ENCODE assay signal across 8 mouse cellular contexts in the genomic region with DNA sequence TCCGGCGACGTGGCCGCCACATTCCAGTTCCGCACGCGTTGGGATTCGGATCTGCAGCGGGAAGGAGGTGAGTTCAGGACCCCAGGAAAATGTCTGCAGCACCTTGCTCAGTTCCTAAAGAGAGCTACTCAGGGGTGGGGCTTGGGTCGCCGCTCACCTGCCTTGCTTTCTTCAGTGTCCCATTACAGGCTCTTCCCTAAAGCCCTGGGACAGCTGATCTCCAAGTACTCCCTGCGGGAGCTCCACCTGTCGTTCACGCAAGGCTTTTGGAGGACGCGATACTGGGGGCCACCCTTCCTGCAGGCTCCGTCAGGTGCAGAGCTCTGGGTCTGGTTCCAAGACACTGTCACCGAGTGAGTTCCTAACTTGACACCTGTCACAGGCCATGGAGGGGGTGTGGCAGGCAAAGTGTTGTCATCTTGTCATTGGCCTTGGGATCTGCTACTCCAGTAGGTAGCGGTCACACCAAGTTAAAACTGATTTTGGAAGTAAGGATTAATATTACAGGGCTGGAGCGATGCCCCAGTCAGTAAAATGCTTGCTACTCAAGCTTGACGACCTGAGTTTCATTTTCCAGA. TPM values are rescaled to one million over a fixed set of nuclear protein-coding genes. Genes with fewer than 3 reads are reported as not detected.
DNase-seq lines count a peak whose midpoint lies in the region; ATAC-seq and TF ChIP-seq lines count a peak whose summit lies in the region.

No protein-coding gene starts in this region.

- H3K4me3 ChIP-seq in kidney, postnatal 0 days (replicated peaks; ENCODE audit: low read depth, low read length) = peak overlapping the region; percentile 62
- H3K4me3 ChIP-seq in hindbrain, embryonic 12.5 days = peak overlapping the region; percentile 79
- peak overlapping the region; percentile 96 for H3K4me3 ChIP-seq in midbrain, embryonic 13.5 days (replicated peaks)

- peaks cover 6% of the 10 kb centered on the region for H3K4me1 ChIP-seq in kidney, postnatal 0 days (replicated peaks; ENCODE audit: insufficient read depth, low read length)
- peaks cover 8% of the 10 kb centered on the region for H3K4me1 ChIP-seq in hindbrain, embryonic 12.5 days
- H3K4me1 ChIP-seq in midbrain, embryonic 13.5 days (replicated peaks) = peaks cover 19% of the 10 kb centered on the region

- H3K9me3 ChIP-seq in kidney, postnatal 0 days (replicated peaks; ENCODE audit: low read length) = no peaks in the 10 kb centered on the region
- no peaks in the 10 kb centered on the region for H3K9me3 ChIP-seq in hindbrain, embryonic 12.5 days (replicated peaks)
- no peaks in the 10 kb centered on the region for H3K9me3 ChIP-seq in midbrain, embryonic 13.5 days

- H3K4me2 ChIP-seq in kidney, postnatal 0 days (ENCODE audit: low read length) = peak overlapping the region; percentile 98
- peak overlapping the region; percentile 98 for H3K4me2 ChIP-seq in hindbrain, embryonic 12.5 days (replicated peaks)
- H3K4me2 ChIP-seq in midbrain, embryonic 13.5 days (replicated peaks) = peak overlapping the region; percentile 100

- H3K36me3 ChIP-seq in kidney, postnatal 0 days (ENCODE audit: insufficient read depth, low read length) = peaks cover 27% of the 10 kb centered on the region
- H3K36me3 ChIP-seq in hindbrain, embryonic 12.5 days = peaks cover 36% of the 10 kb centered on the region
- peaks cover 35% of the 10 kb centered on the region for H3K36me3 ChIP-seq in midbrain, embryonic 13.5 days

- H3K9ac ChIP-seq in kidney, postnatal 0 days (ENCODE audit: low read depth, low read length) = peak overlapping the region; percentile 67
- H3K9ac ChIP-seq in hindbrain, embryonic 12.5 days = peak overlapping the region; percentile 67
- peak overlapping the region; percentile 82 for H3K9ac ChIP-seq in midbrain, embryonic 13.5 days (replicated peaks)

- 4% methylated on average over 21 of the region's 21 CpGs for WGBS in kidney, postnatal 0 days
- 7% methylated on average over 21 of the region's 21 CpGs for WGBS in hindbrain, embryonic 12.5 days
- WGBS in midbrain, embryonic 13.5 days = 7% methylated on average over 21 of the region's 21 CpGs

- 0 out of 2 replicates have a peak, but pooled peaks have one; percentile 16 for ATAC-seq in kidney, postnatal 0 days (replicated peaks; ENCODE audit: low FRiP score, low read depth)
- ATAC-seq in common myeloid progenitor, adult 5-6 weeks (replicated peaks; ENCODE audit: low read depth, poor library complexity, severe bottlenecking) = peak; percentile 17
- peak; percentile 66 for ATAC-seq in hindbrain, embryonic 12.5 days (ENCODE audit: low FRiP score)
- peak; percentile 49 for ATAC-seq in midbrain, embryonic 13.5 days

- no peaks in the 10 kb centered on the region for H3K27me3 ChIP-seq in kidney, postnatal 0 days (ENCODE audit: insufficient read depth, low read length)
- H3K27me3 ChIP-seq in hindbrain, embryonic 12.5 days = no peaks in the 10 kb centered on the region
- H3K27me3 ChIP-seq in midbrain, embryonic 13.5 days = no peaks in the 10 kb centered on the region

- no peak for DNase-seq in kidney, postnatal 0 days (ENCODE audit: low spot score)
- no peak for DNase-seq in kidney, postnatal 25 days
- DNase-seq in left cerebral cortex, postnatal 36 days (ENCODE audit: low spot score in 2 of 2) = no peak
- DNase-seq in ovary, adult 18-20 months (ENCODE audit: low spot score) = no peak
- DNase-seq in kidney, adult 8-10 months = no peak

- intact Hi-C loops in left cerebral cortex, postnatal 36 days (cut with DNase I) = loop anchor here (2.0 kb wide), 1 partner anchor 37 kb away; a partner anchor contains a TSS

- peak overlapping the region; percentile 58; the same call in 1 of the 2 replicates for H3K27ac ChIP-seq in kidney, postnatal 0 days
- H3K27ac ChIP-seq in hindbrain, embryonic 12.5 days = peak overlapping the region; percentile 53; the same call in 1 of the 2 replicates
- H3K27ac ChIP-seq in midbrain, embryonic 13.5 days = no peak overlapping the region

- TF ChIP-seq CTCF in kidney, postnatal 0 days (IDR thresholded peaks at IDR 0.05; ENCODE audit: low read depth) = no peak

RNA-seq across cellular contexts. Expression of a gene that starts 0.5 kb away (rescaled TPM):
- polyA plus RNA-seq in kidney, postnatal 0 days (2015; fragmentation: Nextera tagmentation; extraction: Ambion mirVana) = 76.9 and 86.3 TPM in 2 replicates
- 30.6 and 33.2 TPM in 2 replicates for total RNA-seq in common myeloid progenitor, adult 5-6 weeks (2017)
- polyA plus RNA-seq in hindbrain, embryonic 12.5 days (2016; fragmentation: Nextera tagmentation; extraction: Ambion mirVana) = 48.9 and 53.3 TPM in 2 replicates
- polyA plus RNA-seq in midbrain, embryonic 13.5 days (2015; fragmentation: Nextera tagmentation; extraction: Ambion mirVana) = 64.2 and 67.8 TPM in 2 replicates
- total RNA-seq in left cerebral cortex, postnatal 36 days (2021) = 10 to 100 TPM; 88.7 to 98.5 TPM

RNA-seq across cellular contexts. Expression of a gene that starts 11.9 kb away (rescaled TPM):
- polyA plus RNA-seq in kidney, postnatal 0 days (2015; fragmentation: Nextera tagmentation; extraction: Ambion mirVana) = 22.5 and 23.3 TPM in 2 replicates
- 0.18 TPM in 1 of 2 replicates, not detected in the other for total RNA-seq in common myeloid progenitor, adult 5-6 weeks (2017)
- polyA plus RNA-seq in hindbrain, embryonic 12.5 days (2016; fragmentation: Nextera tagmentation; extraction: Ambion mirVana) = 5.1 and 7.2 TPM in 2 replicates
- 8.7 and 8.8 TPM in 2 replicates for polyA plus RNA-seq in midbrain, embryonic 13.5 days (2015; fragmentation: Nextera tagmentation; extraction: Ambion mirVana)
- 100 to 1,000 TPM; 112 to 126 TPM for total RNA-seq in left cerebral cortex, postnatal 36 days (2021)

RNA-seq across cellular contexts. Expression of a gene that starts 24.3 kb away (rescaled TPM):
- not detected in 2 replicates for polyA plus RNA-seq in kidney, postnatal 0 days (2015; fragmentation: Nextera tagmentation; extraction: Ambion mirVana)
- total RNA-seq in common myeloid progenitor, adult 5-6 weeks (2017) = not detected in 2 replicates
- polyA plus RNA-seq in hindbrain, embryonic 12.5 days (2016; fragmentation: Nextera tagmentation; extraction: Ambion mirVana) = not detected in 2 replicates
- polyA plus RNA-seq in midbrain, embryonic 13.5 days (2015; fragmentation: Nextera tagmentation; extraction: Ambion mirVana) = not detected in 2 replicates
- not detected for total RNA-seq in left cerebral cortex, postnatal 36 days (2021)

RNA-seq across cellular contexts. Expression of a gene that starts 37.0 kb away (rescaled TPM):
- 22.8 and 23.3 TPM in 2 replicates for polyA plus RNA-seq in kidney, postnatal 0 days (2015; fragmentation: Nextera tagmentation; extraction: Ambion mirVana)
- total RNA-seq in common myeloid progenitor, adult 5-6 weeks (2017) = 0.46 TPM in 1 of 2 replicates, not detected in the other
- 1.2 and 5.7 TPM in 2 replicates for polyA plus RNA-seq in hindbrain, embryonic 12.5 days (2016; fragmentation: Nextera tagmentation; extraction: Ambion mirVana)
- 4.5 and 5.2 TPM in 2 replicates for polyA plus RNA-seq in midbrain, embryonic 13.5 days (2015; fragmentation: Nextera tagmentation; extraction: Ambion mirVana)
- 10 to 100 TPM in 1 of 2 experiments, 1 to 10 TPM in 1; 8.1 to 14.9 TPM for total RNA-seq in left cerebral cortex, postnatal 36 days (2021)

RNA-seq across cellular contexts. Expression of a gene that starts 41.0 kb away (rescaled TPM):
- polyA plus RNA-seq in kidney, postnatal 0 days (2015; fragmentation: Nextera tagmentation; extraction: Ambion mirVana) = 83.0 and 83.1 TPM in 2 replicates
- 8.9 and 13.4 TPM in 2 replicates for total RNA-seq in common myeloid progenitor, adult 5-6 weeks (2017)
- 65.1 and 71.5 TPM in 2 replicates for polyA plus RNA-seq in hindbrain, embryonic 12.5 days (2016; fragmentation: Nextera tagmentation; extraction: Ambion mirVana)
- 77.6 and 81.1 TPM in 2 replicates for polyA plus RNA-seq in midbrain, embryonic 13.5 days (2015; fragmentation: Nextera tagmentation; extraction: Ambion mirVana)
- 10 to 100 TPM; 34.7 to 40.4 TPM for total RNA-seq in left cerebral cortex, postnatal 36 days (2021)

Comparison
In these comparisons a context has a peak if more than half of its experiments do, and no peak if none do; other contexts are left out.
1. ATAC-seq: peak in every context shown above with its lines; median percentile 66 in hindbrain, embryonic 12.5 days; 49 in midbrain, embryonic 13.5 days; 17 in common myeloid progenitor, adult 5-6 weeks; 16 in kidney, postnatal 0 days.